Mouse (Mus musculus): Measurements from ENCODE around the gene Raf1. TPM values are rescaled to one million over a fixed set of nuclear protein-coding genes. Genes with fewer than 3 reads are reported as not detected.

Gene Raf1
- polyA plus RNA-seq, 1 experiment: not detected

DNA sequence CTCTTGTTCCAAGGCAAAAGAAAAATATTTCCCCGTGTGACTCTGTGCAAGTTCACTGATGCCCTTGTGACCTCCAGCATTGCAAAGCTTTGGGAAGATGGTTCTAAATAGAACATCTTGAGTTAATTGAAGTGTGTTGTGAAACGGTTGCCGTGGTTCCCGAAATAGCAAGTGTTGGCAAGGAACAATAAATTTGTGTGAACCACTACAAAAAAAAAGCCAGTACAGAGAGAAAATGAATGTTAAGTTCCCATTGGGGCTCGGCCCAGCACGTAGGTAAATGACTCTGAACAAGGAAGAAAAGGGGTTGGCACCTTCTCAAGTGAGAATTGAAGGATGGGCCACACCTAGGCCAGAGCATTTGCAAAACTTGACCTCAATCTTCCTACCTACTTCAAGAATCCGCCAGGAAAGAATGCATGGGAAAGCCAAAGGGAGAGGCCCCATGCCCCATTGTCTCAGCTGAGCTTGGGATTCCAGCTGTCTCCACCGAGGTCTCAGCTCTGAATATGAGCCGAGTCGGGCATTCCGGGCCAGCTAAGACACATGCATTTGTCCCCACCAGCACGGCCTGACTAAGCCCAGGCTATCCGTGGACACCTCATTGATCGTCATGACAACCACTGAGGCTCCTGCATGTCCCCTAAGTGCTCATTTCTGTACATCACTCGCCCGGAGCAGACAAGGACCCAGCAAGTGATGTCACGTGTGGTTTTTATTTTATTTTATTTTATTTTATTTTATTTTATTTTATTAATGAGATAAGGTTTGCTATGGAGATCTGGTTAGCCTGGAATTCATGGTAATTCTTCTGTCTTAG lies 21.5 kb upstream of the Raf1 start:
- Histone ChIP-seq H3K4me3 (ENCODE audit: insufficient read depth, low read depth, low read length) (no peak overlapping the region), H3K4me1 (ENCODE audit: control insufficient read depth, insufficient read depth, low read length) (peaks cover 19% of the 10 kb centered on the region), H3K27ac (ENCODE audit: insufficient read depth, low read depth, low read length) (no peak overlapping the region)
- WGBS: 50% methylated on average over 17 of the region's 17 CpGs
- TF ChIP-seq POLR2A (IDR thresholded peaks at IDR 0.05; ENCODE audit: insufficient read depth, low read depth, low read length) (no peak), CTCF (IDR thresholded peaks at IDR 0.05; ENCODE audit: insufficient read depth, low read depth, low read length) (no peak)

DNA sequence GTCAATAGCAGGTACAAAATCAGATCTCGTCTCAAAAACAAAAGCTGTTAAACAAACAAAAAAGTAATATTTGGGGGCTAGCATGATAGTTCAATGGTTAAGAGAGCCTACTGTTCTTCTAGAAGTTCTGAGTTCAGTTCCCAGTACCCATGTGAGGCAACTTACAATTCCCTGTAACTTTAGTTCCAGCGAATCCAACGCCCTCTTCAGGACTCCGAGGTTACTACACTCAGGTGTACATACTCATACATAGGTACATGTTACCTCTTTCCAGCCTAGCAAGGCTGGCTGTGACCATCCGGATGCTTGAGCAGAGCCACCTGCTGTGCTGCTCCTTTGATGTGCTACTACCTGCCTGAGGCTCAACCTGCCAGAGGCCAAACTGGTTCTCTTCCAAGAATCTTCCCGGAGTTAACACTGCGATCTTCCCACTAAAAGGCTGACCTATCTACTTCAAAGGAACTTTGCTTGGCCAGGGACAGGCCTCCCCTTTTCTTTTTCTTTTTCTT lies 20.3 kb upstream of the Raf1 start:
- H3K4me3 ChIP-seq (ENCODE audit: insufficient read depth, low read depth, low read length): no peak overlapping the region
- H3K4me1 ChIP-seq (ENCODE audit: control insufficient read depth, insufficient read depth, low read length): peaks cover 19% of the 10 kb centered on the region
- no peak overlapping the region for H3K27ac ChIP-seq (ENCODE audit: insufficient read depth, low read depth, low read length)
- no peak for TF ChIP-seq CTCF (IDR thresholded peaks at IDR 0.05; ENCODE audit: insufficient read depth, low read depth, low read length)
- no peak for TF ChIP-seq POLR2A (IDR thresholded peaks at IDR 0.05; ENCODE audit: insufficient read depth, low read depth, low read length)
- WGBS: 90% methylated on average over 7 of the region's 7 CpGs

DNA sequence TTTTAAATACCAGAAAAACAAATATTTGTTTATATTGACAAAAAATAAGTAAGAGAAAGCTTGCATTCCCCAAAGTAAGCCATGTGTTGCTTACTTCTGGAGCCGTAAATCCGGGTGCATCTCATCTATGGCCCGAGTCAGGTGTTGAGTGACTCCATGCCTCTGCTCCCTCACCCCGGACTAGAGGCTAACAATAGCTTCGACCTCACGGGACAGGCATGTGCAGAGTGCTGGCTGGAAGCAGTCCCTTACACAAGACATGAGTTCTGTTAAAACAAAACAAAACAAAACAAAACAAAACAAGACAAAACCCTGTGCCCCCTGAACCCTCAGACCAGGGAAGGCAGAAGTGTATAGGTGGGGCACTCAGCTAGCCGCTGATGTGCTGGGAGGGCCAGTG lies 18.7 kb upstream of the Raf1 start:
- no peak overlapping the region; the same call in 1 of the 2 replicates for H3K27ac ChIP-seq (ENCODE audit: insufficient read depth, low read depth, low read length)
- H3K4me3 ChIP-seq (ENCODE audit: insufficient read depth, low read depth, low read length): no peak overlapping the region
- WGBS: 43% methylated on average over 7 of the region's 7 CpGs
- TF ChIP-seq CTCF (IDR thresholded peaks at IDR 0.05; ENCODE audit: insufficient read depth, low read depth, low read length) (no peak), POLR2A (IDR thresholded peaks at IDR 0.05; ENCODE audit: insufficient read depth, low read depth, low read length) (no peak)
- peaks cover 19% of the 10 kb centered on the region for H3K4me1 ChIP-seq (ENCODE audit: control insufficient read depth, insufficient read depth, low read length)

DNA sequence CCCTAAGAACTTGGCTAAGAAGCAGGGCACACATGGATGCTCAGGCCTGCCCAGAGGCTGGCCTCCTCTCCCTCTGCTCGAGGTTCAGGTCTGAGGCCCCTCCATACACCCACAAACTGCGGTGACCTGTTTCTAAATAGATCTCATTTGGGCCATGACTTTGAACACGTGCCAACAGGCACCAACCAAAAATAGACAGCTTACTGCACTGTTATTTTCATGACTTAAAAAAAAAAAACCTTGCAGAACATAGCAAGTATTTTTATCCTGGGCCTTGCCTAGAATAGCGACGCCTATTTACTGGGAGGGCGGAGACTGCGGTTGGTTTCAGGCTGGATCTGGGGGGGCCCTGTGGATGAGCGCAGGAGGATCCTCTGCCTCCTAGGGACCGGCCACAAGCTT lies 18.0 kb upstream of the Raf1 start:
- TF ChIP-seq POLR2A (IDR thresholded peaks at IDR 0.05; ENCODE audit: insufficient read depth, low read depth, low read length) (no peak), CTCF (IDR thresholded peaks at IDR 0.05; ENCODE audit: insufficient read depth, low read depth, low read length) (no peak)
- Histone ChIP-seq H3K4me3 (ENCODE audit: insufficient read depth, low read depth, low read length) (no peak overlapping the region), H3K27ac (ENCODE audit: insufficient read depth, low read depth, low read length) (peak overlapping the region; percentile 53), H3K4me1 (ENCODE audit: control insufficient read depth, insufficient read depth, low read length) (peaks cover 19% of the 10 kb centered on the region)
- 20% methylated on average over 9 of the region's 9 CpGs for WGBS

DNA sequence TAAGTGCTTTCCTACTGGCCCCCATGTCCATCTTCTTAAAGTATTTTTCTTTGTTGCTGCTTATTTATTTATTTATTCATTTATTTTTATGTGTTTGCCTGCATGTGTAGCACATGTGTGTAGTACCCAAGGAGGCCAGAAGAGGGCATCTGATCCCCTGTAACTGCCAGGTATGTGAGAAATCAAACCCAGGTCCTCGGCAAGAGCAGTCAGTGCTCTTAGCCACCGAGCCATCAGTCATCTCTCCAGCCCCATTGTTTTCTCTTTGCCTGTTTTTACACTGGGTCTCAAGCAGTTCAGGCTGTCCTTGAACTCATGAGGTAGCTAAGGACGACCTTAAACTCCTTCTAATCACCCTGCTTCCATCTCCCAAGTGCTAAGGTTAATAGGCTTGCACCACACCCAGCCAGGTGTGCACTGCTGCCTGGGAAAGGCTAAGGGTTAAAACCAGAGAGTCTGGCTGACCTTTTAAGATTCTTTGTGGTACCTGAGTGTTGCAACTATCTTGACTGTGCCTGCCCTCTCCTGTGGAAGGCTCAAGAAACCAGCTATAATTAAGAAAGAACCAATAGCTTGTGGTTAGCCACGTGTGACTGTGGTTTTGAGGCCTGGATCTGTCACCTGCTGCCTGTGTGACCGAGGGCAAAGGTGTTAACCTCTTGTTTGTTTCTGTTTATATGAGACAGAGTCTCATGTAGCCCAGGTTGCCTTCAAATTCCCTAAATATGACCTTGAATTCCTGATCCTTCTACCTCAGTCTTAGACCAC lies 16.7 kb upstream of the Raf1 start:
- H3K4me1 ChIP-seq (ENCODE audit: control insufficient read depth, insufficient read depth, low read length): peaks cover 18% of the 10 kb centered on the region
- WGBS: 77% methylated on average over 5 of the region's 5 CpGs
- H3K27ac ChIP-seq (ENCODE audit: insufficient read depth, low read depth, low read length): no peak overlapping the region
- TF ChIP-seq CTCF (IDR thresholded peaks at IDR 0.05; ENCODE audit: insufficient read depth, low read depth, low read length) (0 out of 2 replicates have a peak, but pooled peaks have one; percentile 13), POLR2A (IDR thresholded peaks at IDR 0.05; ENCODE audit: insufficient read depth, low read depth, low read length) (no peak)
- no peak overlapping the region for H3K4me3 ChIP-seq (ENCODE audit: insufficient read depth, low read depth, low read length)

DNA sequence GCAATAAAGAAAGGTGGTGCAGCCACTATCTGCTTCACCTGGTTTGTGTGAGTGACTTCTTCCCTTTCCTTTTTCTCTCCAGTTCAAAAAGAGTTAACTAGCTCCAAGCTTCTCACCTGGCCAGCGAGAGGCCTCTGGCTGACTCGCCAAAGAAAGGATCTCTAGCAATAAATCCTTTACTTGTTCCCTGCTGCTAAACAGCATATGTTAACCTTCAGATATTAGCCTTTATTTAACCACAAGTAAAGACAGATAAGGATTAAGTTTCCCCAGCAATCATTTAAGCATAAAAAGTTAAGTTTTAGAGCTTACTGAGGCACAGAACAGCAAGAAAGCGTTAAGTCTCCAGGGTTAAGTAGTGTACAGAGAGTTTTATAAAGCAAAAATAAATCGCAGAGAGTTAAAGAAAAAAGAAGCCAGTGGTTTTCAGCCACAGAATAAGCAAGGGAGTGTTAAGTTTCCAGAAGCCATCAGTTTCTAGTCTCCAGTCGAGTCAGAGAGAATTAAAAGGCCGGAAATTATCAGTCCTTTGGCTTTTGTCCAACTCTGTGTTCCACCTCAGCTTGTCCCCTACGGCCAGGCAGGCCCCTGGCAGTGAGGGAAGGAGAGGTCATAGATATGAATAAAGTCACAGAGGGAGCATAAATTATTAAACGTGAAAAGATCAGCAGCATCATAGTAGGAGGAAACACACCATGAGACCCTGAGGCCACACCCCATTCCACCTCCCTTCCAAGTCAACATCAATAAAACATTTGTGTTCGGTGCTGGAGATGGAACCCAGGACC lies 15.9 kb upstream of the Raf1 start:
- TF ChIP-seq CTCF (IDR thresholded peaks at IDR 0.05; ENCODE audit: insufficient read depth, low read depth, low read length): no peak
- no peak for TF ChIP-seq POLR2A (IDR thresholded peaks at IDR 0.05; ENCODE audit: insufficient read depth, low read depth, low read length)

DNA sequence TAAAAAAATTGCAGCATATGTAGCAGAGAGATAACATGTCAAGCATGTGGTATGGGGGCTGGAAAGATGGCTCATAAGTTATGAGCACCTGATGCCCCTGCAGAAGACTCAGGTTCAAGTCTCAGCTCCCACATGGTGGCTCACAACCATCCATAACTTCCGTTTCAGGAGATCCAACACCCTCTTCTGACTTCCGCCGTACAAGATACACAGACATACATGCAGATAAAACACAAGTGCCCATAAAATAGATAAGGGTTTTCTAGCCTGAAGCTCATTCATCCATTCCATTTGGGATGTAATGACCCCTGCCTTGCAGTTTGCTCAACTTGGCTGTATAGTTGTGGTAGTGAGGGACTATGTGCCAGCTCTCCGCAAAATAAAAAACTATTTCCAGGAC lies 13.7 kb upstream of the Raf1 start:
- WGBS: 95% methylated on average over 4 of the region's 4 CpGs
- H3K27ac ChIP-seq (ENCODE audit: insufficient read depth, low read depth, low read length): no peak overlapping the region
- peaks cover 10% of the 10 kb centered on the region for H3K4me1 ChIP-seq (ENCODE audit: control insufficient read depth, insufficient read depth, low read length)
- H3K4me3 ChIP-seq (ENCODE audit: insufficient read depth, low read depth, low read length): no peak overlapping the region
- TF ChIP-seq POLR2A (IDR thresholded peaks at IDR 0.05; ENCODE audit: insufficient read depth, low read depth, low read length) (no peak), CTCF (IDR thresholded peaks at IDR 0.05; ENCODE audit: insufficient read depth, low read depth, low read length) (no peak)

More for the DNA sequence above, 15.9 kb upstream of the Raf1 start:
- peaks cover 15% of the 10 kb centered on the region for H3K4me1 ChIP-seq (ENCODE audit: control insufficient read depth, insufficient read depth, low read length)
- no peak overlapping the region for H3K4me3 ChIP-seq (ENCODE audit: insufficient read depth, low read depth, low read length)
- WGBS: 64% methylated on average over 9 of the region's 9 CpGs
- H3K27ac ChIP-seq (ENCODE audit: insufficient read depth, low read depth, low read length): no peak overlapping the region

DNA sequence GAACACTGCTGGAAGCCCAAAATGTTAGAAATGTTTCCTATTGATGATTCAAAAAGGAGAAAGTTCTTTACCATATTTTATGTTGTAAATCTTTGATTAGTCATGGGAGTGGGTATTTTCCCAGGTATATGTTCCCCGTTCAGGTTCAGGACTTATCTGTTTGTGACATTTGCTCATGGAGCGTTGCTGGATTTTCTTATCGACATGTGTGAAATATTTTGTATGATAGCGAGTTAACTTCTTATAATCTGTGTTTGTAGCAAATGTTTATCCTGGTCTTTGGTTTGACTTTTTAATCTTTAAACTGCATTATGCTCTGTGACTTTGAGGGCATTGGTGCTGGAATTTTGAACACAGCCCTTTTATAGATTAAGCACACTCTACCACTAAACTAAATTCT lies 12.2 kb upstream of the Raf1 start:
- WGBS: 90% methylated on average over 4 of the region's 4 CpGs
- TF ChIP-seq CTCF (IDR thresholded peaks at IDR 0.05; ENCODE audit: insufficient read depth, low read depth, low read length) (no peak), POLR2A (IDR thresholded peaks at IDR 0.05; ENCODE audit: insufficient read depth, low read depth, low read length) (no peak)

More for the DNA sequence above, 12.2 kb upstream of the Raf1 start:
- H3K4me3 ChIP-seq (ENCODE audit: insufficient read depth, low read depth, low read length): no peak overlapping the region
- no peak overlapping the region for H3K27ac ChIP-seq (ENCODE audit: insufficient read depth, low read depth, low read length)
- peaks cover 4% of the 10 kb centered on the region; the same call in 1 of the 2 replicates for H3K4me1 ChIP-seq (ENCODE audit: control insufficient read depth, insufficient read depth, low read length)
